Mouse (Mus musculus) embryonic fibroblast, embryonic 13.5 days (primary cell): ENCODE measurements around the gene Myh10.

Source experiments
- CTCF ChIP-seq: IDR thresholded peaks from 2 replicates; pipeline ENCODE4 v1.5.1; 2011; ENCODE audit warnings: mild to moderate bottlenecking, control low read depth, low read length, moderate library complexity, borderline replicate concordance; ENCODE audit not compliant: insufficient read depth
- POLR2A ChIP-seq: IDR thresholded peaks from 2 replicates; pipeline ENCODE4 v1.6.1; 2011; ENCODE audit warnings: low read depth, mild to moderate bottlenecking, control low read depth, low read length, moderate library complexity

- no peak for TF ChIP-seq CTCF
- TF ChIP-seq POLR2A, result no peak
Observed at GRCm38 (mm10) chr11:68666210-68666609, 25.1 kb upstream of the Myh10 start.
